Mouse (Mus musculus) limb, embryonic 12.5 days (tissue): ENCODE data around the gene Foxo6. TPM values are rescaled to one million over a fixed set of nuclear protein-coding genes. Genes with fewer than 3 reads are reported as not detected.

Source experiments
- ATAC-seq: fragments of 200-750 bp; cut with Nextera tagmentation; 2 replicates; pipeline ENCODE4 v1.8.0; 2017; ENCODE audit warnings: low read depth, moderate TSS enrichment; ENCODE audit not compliant: insufficient number of reproducible peaks, insufficient read depth, low FRiP score, low TSS enrichment
- H3K27ac ChIP-seq: fragments of 300-500 bp; sonication (generic); 2 replicates; pipeline ENCODE4 v1.5.1; 2016; ENCODE audit warnings: mild to moderate bottlenecking, moderate library complexity
- H3K27me3 ChIP-seq: fragments of 300-500 bp; sonication (generic); 2 replicates; pipeline ENCODE4 v1.6.1; 2016; ENCODE audit warnings: mild to moderate bottlenecking, moderate library complexity
- H3K36me3 ChIP-seq: fragments of 300-500 bp; sonication (generic); 2 replicates; pipeline ENCODE4 v1.6.1; 2016; ENCODE audit warnings: mild to moderate bottlenecking, moderate library complexity
- H3K4me1 ChIP-seq: fragments of 300-500 bp; sonication (generic); replicated peaks from 2 replicates; pipeline ENCODE4 v1.6.1; 2016
- H3K4me2 ChIP-seq: fragments of 300-500 bp; sonication (generic); 2 replicates; pipeline ENCODE4 v1.6.1; 2016; ENCODE audit warnings: mild to moderate bottlenecking, moderate library complexity
- H3K4me3 ChIP-seq: fragments of 300-500 bp; sonication (generic); replicated peaks from 2 replicates; pipeline ENCODE4 v1.5.1; 2016; ENCODE audit warnings: mild to moderate bottlenecking
- H3K9ac ChIP-seq: fragments of 300-500 bp; sonication (generic); replicated peaks from 2 replicates; pipeline ENCODE4 v1.6.1; 2016; ENCODE audit warnings: mild to moderate bottlenecking, moderate library complexity
- H3K9me3 ChIP-seq: fragments of 300-500 bp; sonication (generic); 2 replicates; pipeline ENCODE4 v1.6.1; 2016; ENCODE audit warnings: mild to moderate bottlenecking, moderate library complexity
- WGBS: fragments of 180-500 bp; shearing (Covaris S2); methylation state at CpG from one replicate; pipeline ENCODE4 v1.1.7; 2016; 5-methylcytosine and 5-hydroxymethylcytosine counted together
- polyA plus RNA-seq: library from polyadenylated mRNA; unstranded; fragments of >200 nt; fragmentation: Nextera tagmentation; extraction: Ambion mirVana; gene quantifications from 2 replicates; pipeline ENCODE4 v1.2.1, GENCODE M21; 2016

The Foxo6 gene
- polyA plus RNA-seq, 1 experiment from 2014 or later: 0.10 TPM

GRCm38 (mm10) chr4:120284187-120284586 lies 3.0 kb downstream of the Foxo6 start:
- peaks cover 96% of the 10 kb centered on the region for H3K27me3 ChIP-seq
- no peak for ATAC-seq
- H3K9ac ChIP-seq: no peak overlapping the region
- no peaks in the 10 kb centered on the region for H3K9me3 ChIP-seq
- H3K36me3 ChIP-seq: no peaks in the 10 kb centered on the region
- peaks cover 27% of the 10 kb centered on the region for H3K4me1 ChIP-seq
- WGBS: 77% methylated on average over 1 of the region's 1 CpGs
- no peak overlapping the region for H3K4me3 ChIP-seq
- H3K4me2 ChIP-seq: no peak overlapping the region
- no peak overlapping the region for H3K27ac ChIP-seq

DNA sequence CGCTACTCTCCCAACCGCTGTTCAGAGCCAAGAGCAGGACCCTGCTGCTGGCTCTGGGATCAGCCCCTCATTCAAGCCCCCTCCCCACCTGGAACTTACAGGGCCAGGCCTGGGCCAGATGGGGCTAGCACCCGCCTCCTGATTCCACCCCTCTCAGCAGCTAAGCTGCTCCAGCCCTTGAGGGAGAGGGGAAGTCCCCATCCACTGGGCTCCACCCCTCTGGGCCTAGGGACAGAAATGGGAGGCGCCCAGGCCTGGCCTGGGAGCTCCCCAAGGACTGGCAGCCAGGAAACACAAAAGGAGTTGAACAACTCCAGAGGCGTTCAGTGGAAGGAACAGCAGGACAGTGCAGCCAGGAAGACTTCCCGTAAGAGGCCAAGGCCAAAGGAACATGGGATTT lies 4.0 kb downstream of the Foxo6 start:
- H3K27ac ChIP-seq: no peak overlapping the region
- WGBS: 11% methylated on average over 5 of the region's 6 CpGs

GRCm38 (mm10) chr4:120282568-120283091 lies 4.5 kb downstream of the Foxo6 start:
- Histone ChIP-seq H3K4me3 (peak overlapping the region; percentile 47), H3K9ac (peak overlapping the region; percentile 47), H3K36me3 (no peaks in the 10 kb centered on the region), H3K4me1 (peaks cover 31% of the 10 kb centered on the region), H3K9me3 (no peaks in the 10 kb centered on the region), H3K4me2 (peak overlapping the region; percentile 94), H3K27ac (no peak overlapping the region), H3K27me3 (peaks cover 97% of the 10 kb centered on the region)
- under 1% methylated on average over 41 of the region's 47 CpGs for WGBS
- no peak for ATAC-seq

More for the DNA sequence above, 4.0 kb downstream of the Foxo6 start:
- Histone ChIP-seq H3K36me3 (no peaks in the 10 kb centered on the region), H3K27me3 (peaks cover 97% of the 10 kb centered on the region), H3K4me1 (peaks cover 27% of the 10 kb centered on the region), H3K9ac (peak overlapping the region; percentile 47), H3K9me3 (no peaks in the 10 kb centered on the region), H3K4me3 (peak overlapping the region; percentile 47), H3K4me2 (peak overlapping the region; percentile 94)
- ATAC-seq: 0 out of 2 replicates have a peak, but pooled peaks have one; percentile 6

GRCm38 (mm10) chr4:120281011-120281410 lies 6.1 kb downstream of the Foxo6 start:
- no peak overlapping the region for H3K27ac ChIP-seq
- no peaks in the 10 kb centered on the region for H3K36me3 ChIP-seq
- whole genome bisulfite sequencing: 64% methylated on average over 3 of the region's 3 CpGs
- no peak overlapping the region for H3K4me3 ChIP-seq
- H3K4me2 ChIP-seq: no peak overlapping the region
- no peak overlapping the region for H3K9ac ChIP-seq
- peaks cover 27% of the 10 kb centered on the region for H3K4me1 ChIP-seq
- no peaks in the 10 kb centered on the region for H3K9me3 ChIP-seq
- ATAC-seq: no peak
- peaks cover 96% of the 10 kb centered on the region for H3K27me3 ChIP-seq

DNA sequence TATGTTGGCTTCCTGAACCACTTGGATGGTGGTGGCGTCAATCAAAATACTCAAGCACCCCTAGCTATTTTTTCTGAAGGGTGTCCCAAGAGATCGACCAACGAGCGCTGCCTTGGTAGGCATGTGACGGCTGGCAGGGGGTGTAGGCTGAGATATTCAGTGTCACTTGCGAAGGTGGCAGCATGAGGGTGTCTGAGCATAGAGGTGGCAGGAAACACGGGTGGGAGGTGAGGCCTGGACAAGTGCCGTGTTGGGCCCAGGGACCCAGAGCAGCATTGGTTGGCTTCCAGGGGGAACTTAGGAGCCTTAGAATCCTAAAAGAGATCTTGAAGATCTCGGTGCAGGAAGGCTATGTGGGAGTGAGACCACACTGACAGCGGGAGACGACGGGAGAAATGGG lies 6.7 kb downstream of the Foxo6 start:
- no peak overlapping the region for H3K4me3 ChIP-seq
- H3K9ac ChIP-seq: no peak overlapping the region
- ATAC-seq: no peak
- H3K4me1 ChIP-seq: peaks cover 27% of the 10 kb centered on the region
- H3K27me3 ChIP-seq: peaks cover 95% of the 10 kb centered on the region
- H3K4me2 ChIP-seq: no peak overlapping the region
- no peaks in the 10 kb centered on the region for H3K9me3 ChIP-seq
- H3K36me3 ChIP-seq: no peaks in the 10 kb centered on the region
- WGBS: 80% methylated on average over 12 of the region's 12 CpGs
- no peak overlapping the region for H3K27ac ChIP-seq

DNA sequence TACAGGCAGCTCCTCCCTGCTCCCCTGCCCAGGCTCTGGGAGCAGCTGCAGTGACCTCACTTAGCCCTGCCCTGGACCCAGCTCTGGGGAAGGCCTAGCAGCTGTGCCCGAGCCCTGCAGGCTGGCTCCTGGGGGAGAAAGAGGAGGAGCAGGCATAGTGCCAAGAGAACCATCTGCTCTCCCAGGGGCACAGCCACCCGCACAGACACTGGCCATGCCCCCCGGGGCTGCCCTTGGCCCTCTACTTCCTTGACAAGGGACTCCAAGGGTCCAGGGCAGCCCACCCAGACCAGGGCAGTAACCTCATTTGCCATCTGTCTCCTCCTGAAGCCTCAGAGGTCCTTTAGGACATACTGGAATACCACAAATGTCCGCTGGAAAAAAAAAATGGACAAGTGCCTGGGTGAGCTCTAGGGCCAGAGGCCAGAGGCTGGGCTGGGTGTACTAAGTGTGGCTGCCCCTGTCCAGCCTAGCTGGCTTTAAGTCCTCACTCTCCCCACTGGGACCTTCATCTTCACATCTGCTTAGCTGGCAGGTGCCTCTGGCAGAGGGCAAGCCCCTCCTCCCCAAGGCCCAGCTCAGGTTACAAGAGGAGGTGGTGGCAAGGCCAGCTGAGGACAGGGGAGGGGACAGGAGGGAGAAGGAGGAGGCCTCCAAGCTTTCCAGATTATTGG lies 9.8 kb downstream of the Foxo6 start:
- H3K4me1 ChIP-seq: peaks cover 15% of the 10 kb centered on the region
- no peak overlapping the region for H3K4me3 ChIP-seq
- no peak overlapping the region for H3K9ac ChIP-seq
- no peaks in the 10 kb centered on the region for H3K9me3 ChIP-seq
- ATAC-seq: no peak
- no peak overlapping the region for H3K27ac ChIP-seq
- peaks cover 95% of the 10 kb centered on the region for H3K27me3 ChIP-seq
- no peaks in the 10 kb centered on the region for H3K36me3 ChIP-seq
- WGBS: 30% methylated on average over 4 of the region's 4 CpGs
- no peak overlapping the region for H3K4me2 ChIP-seq

DNA sequence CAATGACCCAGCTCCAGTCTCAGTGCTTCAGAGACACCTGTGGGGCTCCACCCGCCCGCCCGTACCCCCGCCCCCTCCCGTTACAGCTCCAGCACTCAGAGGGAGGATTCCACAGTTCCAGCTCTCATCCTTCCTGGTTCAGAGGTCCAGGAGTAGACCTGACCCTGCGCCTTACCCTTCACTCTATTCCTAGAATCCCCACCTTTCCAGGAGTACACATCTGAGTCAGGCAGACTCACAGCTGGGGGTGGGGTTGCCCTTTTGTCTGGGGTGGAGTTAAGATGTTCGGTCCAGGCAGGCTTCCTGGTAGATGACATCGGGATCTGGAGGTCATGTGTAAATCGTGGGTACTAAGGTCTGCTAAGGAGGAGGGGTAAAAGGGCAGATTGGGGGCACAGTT lies 11.7 kb downstream of the Foxo6 start:
- no peak overlapping the region for H3K4me2 ChIP-seq
- H3K27me3 ChIP-seq: peaks cover 95% of the 10 kb centered on the region
- no peak overlapping the region for H3K9ac ChIP-seq
- WGBS: 76% methylated on average over 9 of the region's 9 CpGs
- H3K9me3 ChIP-seq: no peaks in the 10 kb centered on the region
- ATAC-seq: no peak
- no peak overlapping the region for H3K4me3 ChIP-seq
- peaks cover 11% of the 10 kb centered on the region for H3K4me1 ChIP-seq
- no peaks in the 10 kb centered on the region for H3K36me3 ChIP-seq
- H3K27ac ChIP-seq: no peak overlapping the region

- ATAC-seq: no peak
- WGBS: 67% methylated on average over 7 of the region's 7 CpGs
- no peak overlapping the region for H3K4me3 ChIP-seq
- H3K36me3 ChIP-seq: no peaks in the 10 kb centered on the region
- no peak overlapping the region for H3K27ac ChIP-seq
- H3K9me3 ChIP-seq: no peaks in the 10 kb centered on the region
- no peak overlapping the region for H3K4me2 ChIP-seq
- no peak overlapping the region for H3K9ac ChIP-seq
- H3K27me3 ChIP-seq: peaks cover 95% of the 10 kb centered on the region
- peaks cover 26% of the 10 kb centered on the region for H3K4me1 ChIP-seq
These were observed 13.6 kb downstream of the Foxo6 start for GRCm38 (mm10) chr4:120273594-120273993.

- 0 out of 2 replicates have a peak, but pooled peaks have one; percentile 1 for ATAC-seq
- Histone ChIP-seq H3K4me2 (no peak overlapping the region), H3K27me3 (peaks cover 98% of the 10 kb centered on the region), H3K4me3 (no peak overlapping the region), H3K36me3 (no peaks in the 10 kb centered on the region), H3K4me1 (peaks cover 30% of the 10 kb centered on the region), H3K9ac (no peak overlapping the region), H3K27ac (no peak overlapping the region), H3K9me3 (no peaks in the 10 kb centered on the region)
- WGBS: 82% methylated on average over 6 of the region's 6 CpGs
These were observed 15.1 kb downstream of the Foxo6 start for GRCm38 (mm10) chr4:120271886-120272580.

- no peak overlapping the region for H3K27ac ChIP-seq
- H3K4me3 ChIP-seq: no peak overlapping the region
- no peaks in the 10 kb centered on the region for H3K9me3 ChIP-seq
- H3K4me1 ChIP-seq: peaks cover 30% of the 10 kb centered on the region
- H3K9ac ChIP-seq: no peak overlapping the region
- no peak for ATAC-seq
- 63% methylated on average over 8 of the region's 8 CpGs for WGBS
- peaks cover 99% of the 10 kb centered on the region for H3K27me3 ChIP-seq
- no peak overlapping the region for H3K4me2 ChIP-seq
- H3K36me3 ChIP-seq: no peaks in the 10 kb centered on the region
These were observed 15.9 kb downstream of the Foxo6 start for GRCm38 (mm10) chr4:120271208-120271607.

GRCm38 (mm10) chr4:120270937-120271199 lies 16.3 kb downstream of the Foxo6 start:
- no peak for ATAC-seq
- 24% methylated on average over 4 of the region's 4 CpGs for WGBS
- Histone ChIP-seq H3K9ac (no peak overlapping the region), H3K27me3 (peaks cover 99% of the 10 kb centered on the region), H3K9me3 (no peaks in the 10 kb centered on the region), H3K4me2 (no peak overlapping the region), H3K4me1 (peaks cover 30% of the 10 kb centered on the region), H3K4me3 (no peak overlapping the region), H3K36me3 (no peaks in the 10 kb centered on the region), H3K27ac (no peak overlapping the region)
